Mouse (Mus musculus): ENCODE results near the gene Kat6b. TPM values are rescaled to one million over a fixed set of nuclear protein-coding genes. Genes with fewer than 3 reads are reported as not detected.
"Not testable (repeated sequence)": the region's sequence is repeated elsewhere in the genome, so short reads cannot be mapped to it uniquely, and the experiment has no call there.

Gene Kat6b
- polyA plus RNA-seq, 1 experiment from 2014 or later = 1.4 TPM

DNA sequence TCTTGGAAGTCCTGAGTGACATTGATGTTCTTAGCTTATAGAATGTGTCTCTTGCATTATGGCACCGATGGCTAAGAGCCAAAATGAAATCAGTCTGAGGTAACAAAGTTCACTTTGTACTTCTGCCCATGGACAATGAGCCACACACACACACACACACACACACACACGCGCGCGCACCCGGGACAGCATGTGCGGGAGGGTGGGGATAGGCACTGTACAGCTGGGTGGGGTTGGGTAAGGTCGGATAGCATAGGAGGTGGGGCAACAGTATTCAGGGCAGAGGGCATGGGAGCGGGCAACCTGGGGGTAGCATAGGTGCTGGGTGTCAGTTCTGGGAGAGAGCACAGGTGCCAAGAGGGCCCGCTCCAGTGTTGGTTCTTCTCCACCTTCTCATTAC, 3.5 kb downstream of the Kat6b start:
- no peaks in the 10 kb centered on the region for H3K27me3 ChIP-seq
- H3K36me3 ChIP-seq = no peaks in the 10 kb centered on the region
- no peaks in the 10 kb centered on the region for H3K9me3 ChIP-seq (replicated peaks)
- no peak for ATAC-seq (ENCODE audit: low read depth)
- DNase-seq = no peak
- H3K4me1 ChIP-seq (replicated peaks) = no peaks in the 10 kb centered on the region
- H3K9ac ChIP-seq = no peak overlapping the region
- WGBS (ENCODE audit: insufficient replicate concordance) = 85% methylated on average over 10 of the region's 10 CpGs
- H3K4me3 ChIP-seq (replicated peaks) = no peak overlapping the region
- no peak overlapping the region for H3K27ac ChIP-seq
- H3K4me2 ChIP-seq = no peak overlapping the region

GRCm38 (mm10) chr14:21485961-21486520, 4.8 kb downstream of the Kat6b start:
- H3K4me3 ChIP-seq (replicated peaks) = no peak overlapping the region
- H3K27me3 ChIP-seq = no peaks in the 10 kb centered on the region
- no peak overlapping the region for H3K27ac ChIP-seq
- DNase-seq (no peak), ATAC-seq (ENCODE audit: low read depth) (no peak)
- WGBS (ENCODE audit: insufficient replicate concordance) = 79% methylated on average over 3 of the region's 3 CpGs
- H3K9ac ChIP-seq = no peak overlapping the region
- no peaks in the 10 kb centered on the region for H3K4me1 ChIP-seq (replicated peaks)
- no peak overlapping the region for H3K4me2 ChIP-seq
- H3K9me3 ChIP-seq (replicated peaks) = no peaks in the 10 kb centered on the region
- no peaks in the 10 kb centered on the region for H3K36me3 ChIP-seq

DNA sequence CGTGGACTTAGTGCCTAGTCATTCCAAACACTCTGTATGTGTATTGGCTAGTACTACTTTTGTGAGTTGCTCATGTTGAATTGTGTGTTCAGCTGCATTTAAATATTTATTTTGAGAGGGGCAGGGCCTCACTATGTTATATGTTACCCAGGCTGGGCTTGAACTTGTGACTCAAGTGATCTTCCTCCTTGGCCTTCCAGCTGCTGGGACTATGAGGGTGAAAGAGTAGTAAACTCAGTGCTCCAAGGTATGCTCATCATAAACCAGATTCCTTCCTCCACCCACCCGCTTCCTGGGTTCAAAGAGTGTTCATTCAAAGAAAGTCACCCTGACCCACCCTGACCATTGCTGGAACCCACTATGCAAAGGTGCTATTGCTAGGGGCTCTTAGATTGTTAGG, 5.9 kb downstream of the Kat6b start:
- not testable (repeated sequence) for H3K4me1 ChIP-seq (replicated peaks); H3K27ac ChIP-seq; DNase-seq; ATAC-seq (ENCODE audit: low read depth); H3K27me3 ChIP-seq; H3K9ac ChIP-seq; H3K4me2 ChIP-seq; H3K36me3 ChIP-seq; H3K4me3 ChIP-seq (replicated peaks); H3K9me3 ChIP-seq (replicated peaks)
- WGBS (ENCODE audit: insufficient replicate concordance) = 69% methylated on average over 2 of the region's 2 CpGs

DNA sequence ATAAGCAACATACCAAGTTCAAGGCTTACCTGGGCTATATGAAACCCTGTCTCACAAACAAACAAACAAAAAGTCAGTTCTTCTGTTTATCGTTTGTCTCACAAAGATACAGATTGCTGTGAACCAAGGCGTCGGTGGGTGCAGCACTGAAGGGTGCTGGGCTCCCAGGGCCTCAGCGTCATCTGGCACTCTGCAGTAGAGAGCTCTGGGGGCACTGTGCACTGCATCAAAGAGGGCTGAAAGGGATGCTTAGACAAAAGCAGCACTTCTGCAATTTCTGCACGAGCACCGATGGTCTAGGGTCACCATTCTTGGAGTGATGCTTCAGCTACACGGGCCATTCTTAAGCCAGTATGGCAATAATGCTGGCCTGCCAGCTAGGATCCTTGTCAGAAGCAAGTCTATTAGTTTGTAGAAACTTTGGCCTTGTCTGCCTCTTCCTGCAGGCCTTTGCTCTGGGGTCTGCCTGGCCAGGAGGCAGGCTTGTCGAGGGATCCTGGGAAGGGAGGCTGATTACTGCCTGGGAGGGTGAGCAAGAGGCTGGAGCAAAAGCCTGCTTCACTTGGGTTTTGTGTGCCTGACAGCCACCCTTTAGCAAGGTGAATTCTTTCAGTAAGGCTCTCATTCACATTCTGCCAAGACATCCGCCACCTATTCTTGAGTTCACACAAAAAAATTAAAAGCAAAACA, 7.3 kb downstream of the Kat6b start:
- H3K4me1 ChIP-seq (replicated peaks); DNase-seq; H3K9ac ChIP-seq; H3K4me3 ChIP-seq (replicated peaks); H3K27ac ChIP-seq; ATAC-seq (ENCODE audit: low read depth); H3K9me3 ChIP-seq (replicated peaks); H3K4me2 ChIP-seq; H3K27me3 ChIP-seq; H3K36me3 ChIP-seq: not testable (repeated sequence)
- WGBS (ENCODE audit: insufficient replicate concordance) = 71% methylated on average over 9 of the region's 9 CpGs

DNA sequence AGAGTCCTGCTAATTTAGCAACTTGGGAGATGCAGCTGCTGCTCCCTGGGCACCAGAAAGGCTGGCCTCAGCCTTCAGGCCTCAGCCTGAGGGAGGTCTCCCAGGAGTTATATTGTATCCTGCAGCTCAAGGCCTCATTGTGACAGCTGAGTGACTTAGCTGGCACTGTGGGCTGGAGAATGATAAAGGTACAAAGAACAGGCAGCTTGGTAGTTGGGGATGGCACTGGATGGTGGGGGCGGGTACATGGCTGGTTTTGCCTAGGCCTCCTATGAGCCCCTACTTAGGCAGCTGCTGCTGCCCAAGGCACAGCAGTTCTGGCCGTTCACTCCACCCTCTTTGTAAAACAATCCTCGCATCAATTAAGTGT, 7.9 kb downstream of the Kat6b start:
- no peaks in the 10 kb centered on the region for H3K36me3 ChIP-seq
- H3K4me3 ChIP-seq (replicated peaks) = no peak overlapping the region
- no peak overlapping the region for H3K9ac ChIP-seq
- no peak overlapping the region for H3K27ac ChIP-seq
- no peak overlapping the region for H3K4me2 ChIP-seq
- DNase-seq = no peak
- no peaks in the 10 kb centered on the region for H3K27me3 ChIP-seq
- 76% methylated on average over 3 of the region's 3 CpGs for WGBS (ENCODE audit: insufficient replicate concordance)
- no peaks in the 10 kb centered on the region for H3K9me3 ChIP-seq (replicated peaks)
- no peaks in the 10 kb centered on the region for H3K4me1 ChIP-seq (replicated peaks)
- ATAC-seq (ENCODE audit: low read depth) = no peak

- H3K9me3 ChIP-seq (replicated peaks) = no peaks in the 10 kb centered on the region
- WGBS (ENCODE audit: insufficient replicate concordance) = 53% methylated on average over 4 of the region's 4 CpGs
- ATAC-seq (ENCODE audit: low read depth) (no peak), DNase-seq (no peak)
- H3K27me3 ChIP-seq = no peaks in the 10 kb centered on the region
- no peaks in the 10 kb centered on the region for H3K36me3 ChIP-seq
- no peaks in the 10 kb centered on the region for H3K4me1 ChIP-seq (replicated peaks)
- H3K9ac ChIP-seq = no peak overlapping the region
- no peak overlapping the region for H3K4me3 ChIP-seq (replicated peaks)
- H3K4me2 ChIP-seq = no peak overlapping the region
- H3K27ac ChIP-seq = no peak overlapping the region
Observed at GRCm38 (mm10) chr14:21490141-21490540, 8.9 kb downstream of the Kat6b start.

DNA sequence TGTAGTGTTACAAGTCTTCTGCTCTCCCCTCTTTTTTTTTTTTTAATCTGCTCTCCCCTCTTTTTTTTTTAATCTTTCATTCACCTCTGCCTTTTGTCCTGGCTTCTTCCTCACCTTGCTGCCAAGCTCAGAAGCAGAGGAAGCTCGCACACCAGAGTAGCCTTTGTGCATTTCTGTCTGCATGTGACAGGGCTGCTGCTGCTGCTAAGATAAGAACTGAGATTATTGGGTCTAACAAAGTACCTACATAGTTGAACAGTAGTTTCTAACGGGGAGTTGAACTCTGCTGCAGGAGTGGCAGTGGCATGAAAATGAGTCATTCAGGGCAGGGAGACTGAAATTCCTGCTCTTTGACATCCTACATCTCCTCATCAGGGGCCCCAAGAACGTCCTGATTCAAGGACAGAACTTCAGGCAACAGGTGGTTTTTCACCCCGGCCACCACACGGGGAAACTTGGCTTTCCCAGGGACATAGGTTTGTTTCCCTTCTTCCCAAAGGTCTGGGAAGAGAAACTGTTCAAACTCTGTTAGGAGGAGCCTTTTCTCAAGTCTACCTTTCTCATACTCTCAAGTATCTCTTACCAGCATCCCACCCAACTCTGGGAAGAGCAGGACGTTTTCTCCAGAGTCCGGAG, 17.2 kb downstream of the Kat6b start:
- H3K4me1 ChIP-seq (replicated peaks) = peaks cover 40% of the 10 kb centered on the region
- H3K4me2 ChIP-seq = peak overlapping the region; percentile 100
- H3K9ac ChIP-seq = peak overlapping the region; percentile 88; the same call in 1 of the 2 replicates
- peak; percentile 8 for DNase-seq
- 4% methylated on average over 7 of the region's 7 CpGs for WGBS (ENCODE audit: insufficient replicate concordance)
- H3K9me3 ChIP-seq (replicated peaks) = no peaks in the 10 kb centered on the region
- H3K27ac ChIP-seq = no peak overlapping the region
- no peaks in the 10 kb centered on the region for H3K36me3 ChIP-seq
- peak overlapping the region; percentile 88 for H3K4me3 ChIP-seq (replicated peaks)
- no peak for ATAC-seq (ENCODE audit: low read depth)
- H3K27me3 ChIP-seq = peaks cover 23% of the 10 kb centered on the region

DNA sequence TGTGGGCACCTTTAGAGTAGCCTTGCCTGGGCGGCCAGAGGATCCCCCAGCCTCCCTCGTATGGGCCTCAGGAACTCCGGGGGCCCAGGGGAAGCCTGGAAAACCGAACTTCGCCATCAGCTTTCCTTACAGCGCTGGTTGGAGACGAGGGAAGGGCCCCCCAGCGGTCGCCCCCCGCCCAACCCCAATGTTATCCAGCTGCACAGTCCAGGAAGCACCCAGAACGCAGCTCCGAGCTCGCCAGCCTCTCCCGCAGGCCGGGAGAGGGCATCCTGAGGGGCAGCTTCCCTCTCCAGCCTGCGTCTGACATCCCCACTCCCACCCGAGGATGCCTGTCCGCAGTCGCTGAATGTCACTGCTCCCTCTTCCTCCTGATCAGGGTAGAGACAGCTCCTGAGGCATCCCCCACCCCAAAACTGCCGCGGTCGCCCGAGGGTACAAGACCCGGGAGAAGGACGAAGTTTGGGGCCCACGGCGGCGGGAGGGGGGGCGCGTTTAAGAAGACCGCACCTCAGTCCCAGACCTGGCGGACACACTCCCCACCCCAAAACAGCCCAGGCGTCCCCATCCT, 17.9 kb downstream of the Kat6b start:
- H3K4me2 ChIP-seq = peak overlapping the region; percentile 100
- H3K27ac ChIP-seq = no peak overlapping the region
- ATAC-seq (ENCODE audit: low read depth) = no peak
- H3K9ac ChIP-seq = peak overlapping the region; percentile 88
- H3K4me3 ChIP-seq (replicated peaks) = peak overlapping the region; percentile 88
- 1% methylated on average over 33 of the region's 33 CpGs for WGBS (ENCODE audit: insufficient replicate concordance)
- peak; percentile 15 for DNase-seq
- no peaks in the 10 kb centered on the region for H3K36me3 ChIP-seq
- no peaks in the 10 kb centered on the region for H3K9me3 ChIP-seq (replicated peaks)
- peaks cover 23% of the 10 kb centered on the region for H3K27me3 ChIP-seq
- peaks cover 40% of the 10 kb centered on the region for H3K4me1 ChIP-seq (replicated peaks)

DNA sequence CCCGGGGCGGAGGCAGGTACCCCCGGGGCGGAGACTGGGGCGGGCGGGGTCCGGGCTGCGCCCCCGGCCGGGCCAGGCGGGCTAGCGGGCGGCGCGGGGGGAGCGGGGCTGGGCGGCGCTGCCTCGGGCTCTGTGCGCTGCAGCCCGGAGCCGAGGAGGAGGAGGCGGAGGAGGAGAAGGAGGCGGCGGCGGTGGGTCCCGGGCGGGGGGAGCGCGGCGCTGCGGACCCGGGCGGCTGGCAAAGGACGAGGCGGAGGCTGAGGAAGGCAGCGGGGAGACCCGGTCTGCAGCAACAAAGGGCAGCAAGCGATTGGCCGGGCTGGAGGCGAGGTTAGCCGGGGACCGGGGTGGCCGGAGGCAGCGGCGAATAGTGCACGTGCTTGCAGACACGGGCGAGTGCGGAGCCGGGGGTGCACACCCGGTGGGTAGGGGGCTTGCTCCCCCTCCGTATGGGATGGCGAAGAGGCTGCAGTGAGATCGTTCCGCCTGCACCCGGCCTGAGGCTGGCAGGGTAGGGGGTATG, 18.5 kb downstream of the Kat6b start:
- Histone ChIP-seq H3K9ac (peak overlapping the region; percentile 88), H3K36me3 (no peaks in the 10 kb centered on the region), H3K27me3 (peaks cover 23% of the 10 kb centered on the region), H3K4me3 (replicated peaks) (peak overlapping the region; percentile 88), H3K9me3 (replicated peaks) (no peaks in the 10 kb centered on the region), H3K27ac (peak overlapping the region; percentile 83), H3K4me2 (peak overlapping the region; percentile 100), H3K4me1 (replicated peaks) (peaks cover 45% of the 10 kb centered on the region)
- DNase-seq (no peak), ATAC-seq (ENCODE audit: low read depth) (no peak)
- WGBS (ENCODE audit: insufficient replicate concordance) = under 1% methylated on average over 37 of the region's 57 CpGs

GRCm38 (mm10) chr14:21500154-21501047, 19.2 kb downstream of the Kat6b start:
- Histone ChIP-seq H3K9me3 (replicated peaks) (no peaks in the 10 kb centered on the region), H3K36me3 (no peaks in the 10 kb centered on the region), H3K27ac (peak overlapping the region; percentile 91), H3K4me2 (peak overlapping the region; percentile 100), H3K9ac (peak overlapping the region; percentile 88), H3K4me1 (replicated peaks) (peaks cover 49% of the 10 kb centered on the region), H3K4me3 (replicated peaks) (peak overlapping the region; percentile 88), H3K27me3 (peaks cover 22% of the 10 kb centered on the region)
- peak; percentile 95 for ATAC-seq (ENCODE audit: low read depth)
- under 1% methylated on average over 75 of the region's 75 CpGs for WGBS (ENCODE audit: insufficient replicate concordance)
- DNase-seq = peak; percentile 98

All from liver, embryonic 13.5 days (tissue).